Mouse (Mus musculus): Measurements from ENCODE around the gene Ccdc86.

Ccdc86 gene

DNA sequence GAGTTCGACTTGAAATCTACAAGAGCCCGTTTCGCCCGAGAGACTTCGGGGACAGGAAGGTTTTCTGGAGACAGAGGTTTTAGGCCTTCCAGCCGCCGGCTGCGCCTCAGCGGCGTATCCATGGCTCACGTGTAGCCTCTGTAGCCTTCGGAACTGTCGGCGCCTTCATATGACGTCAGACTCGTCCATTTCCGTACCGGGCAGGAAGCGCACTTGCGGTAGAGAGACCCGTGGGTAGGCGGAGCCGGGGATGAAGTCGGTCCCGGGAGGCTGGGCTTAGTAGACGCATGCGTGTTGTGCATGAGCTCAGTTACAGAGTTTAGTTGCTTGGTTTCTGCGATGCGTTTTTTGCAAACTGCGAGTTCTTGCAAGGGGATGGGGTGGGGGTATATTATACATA, at the start of gene Ccdc86:
Gene Ccdc86 (minus strand): TSS at position 155 of the 400 bp plus-strand sequence.
- in situ Hi-C loops (cut with MboI, MseI) = no loop called here

DNA sequence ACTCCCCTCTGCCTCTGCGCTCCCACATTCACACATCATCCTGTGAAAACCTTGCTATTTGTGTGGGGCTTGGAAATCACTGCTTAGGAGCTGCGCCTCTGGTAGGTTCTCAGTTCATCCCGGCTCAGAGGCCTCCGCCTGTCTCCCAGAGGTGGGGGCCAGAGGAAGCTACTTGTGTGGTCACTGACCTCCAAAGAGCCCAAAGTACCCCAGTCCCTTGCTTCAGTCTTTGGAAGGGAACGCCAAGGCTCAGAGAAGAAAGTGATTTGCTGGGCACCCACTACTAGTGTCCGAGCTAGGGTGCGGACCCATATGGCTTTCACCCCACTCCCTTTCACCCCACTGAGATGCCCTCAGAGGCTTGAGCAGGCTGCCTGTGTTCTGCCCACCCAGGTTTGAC, 44.1 kb upstream of the Ccdc86 start, which contains the start of gene Ms4a15:
Gene Ms4a15 (minus strand): TSS at position 101 of the 400 bp plus-strand sequence.
- in situ Hi-C loops (cut with MboI, MseI) = no loop called here

DNA sequence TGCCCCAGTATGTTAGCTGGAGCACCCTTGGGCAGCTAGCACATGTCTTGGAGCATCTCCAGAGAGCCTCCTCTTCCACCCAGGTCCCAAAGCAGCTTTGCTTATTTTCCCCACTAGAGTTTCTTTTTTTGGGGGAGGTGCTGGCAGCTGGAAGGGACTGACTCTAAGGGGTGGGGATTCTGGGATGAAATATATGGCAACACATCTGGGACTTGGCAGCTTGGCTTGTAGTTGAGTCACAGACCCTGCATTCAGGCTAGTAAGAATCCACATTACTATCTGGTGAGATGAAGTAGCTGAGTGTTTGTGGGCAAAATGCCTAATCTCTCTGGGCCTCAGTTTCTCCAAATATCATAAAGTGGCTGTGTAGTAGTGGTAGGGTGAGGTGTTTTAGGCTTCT, 42.8 kb upstream of the Ccdc86 start:
- in situ Hi-C loops (cut with MboI, MseI) = no loop called here

DNA sequence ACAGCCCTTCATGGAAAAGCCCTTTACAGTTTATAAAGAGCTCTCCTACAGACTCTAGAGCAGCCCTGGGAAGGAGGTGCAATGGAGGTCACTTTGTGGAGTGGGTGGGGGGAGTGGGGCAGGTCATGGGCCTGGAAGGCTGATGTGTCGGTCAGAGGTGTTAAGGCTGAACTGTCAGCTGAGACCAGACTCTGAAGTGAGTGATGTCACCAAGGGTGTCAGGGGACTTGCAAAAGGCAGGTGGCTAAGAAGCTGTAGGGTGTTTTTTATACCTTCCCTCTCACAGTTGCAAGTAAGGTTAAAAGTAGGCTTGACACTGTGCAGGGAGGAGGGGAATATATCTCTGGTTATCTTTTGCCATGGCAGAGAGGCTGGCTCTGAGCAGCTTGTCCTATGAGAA, 41.7 kb upstream of the Ccdc86 start:
- in situ Hi-C loops (cut with MboI, MseI) = no loop called here

DNA sequence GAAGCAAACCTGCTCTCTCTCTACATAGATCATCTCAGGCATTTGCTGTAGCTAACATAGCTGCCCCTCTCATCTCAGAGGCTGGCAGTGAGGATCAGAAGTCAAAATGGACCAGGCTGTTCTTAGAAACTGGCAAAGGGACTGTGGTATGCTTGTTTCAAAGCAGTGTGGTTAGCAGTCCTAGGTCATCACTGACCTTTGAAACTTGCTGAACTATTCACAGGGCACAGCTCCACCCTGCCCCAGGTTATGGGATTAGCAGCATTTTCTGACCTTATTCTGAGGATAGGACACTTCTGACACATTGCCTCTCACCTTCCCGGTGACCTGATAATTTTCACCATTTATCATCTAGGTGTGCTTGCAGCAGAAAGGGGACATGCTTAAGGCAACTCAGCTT, 39.5 kb upstream of the Ccdc86 start:
- in situ Hi-C loops (cut with MboI, MseI) = no loop called here

DNA sequence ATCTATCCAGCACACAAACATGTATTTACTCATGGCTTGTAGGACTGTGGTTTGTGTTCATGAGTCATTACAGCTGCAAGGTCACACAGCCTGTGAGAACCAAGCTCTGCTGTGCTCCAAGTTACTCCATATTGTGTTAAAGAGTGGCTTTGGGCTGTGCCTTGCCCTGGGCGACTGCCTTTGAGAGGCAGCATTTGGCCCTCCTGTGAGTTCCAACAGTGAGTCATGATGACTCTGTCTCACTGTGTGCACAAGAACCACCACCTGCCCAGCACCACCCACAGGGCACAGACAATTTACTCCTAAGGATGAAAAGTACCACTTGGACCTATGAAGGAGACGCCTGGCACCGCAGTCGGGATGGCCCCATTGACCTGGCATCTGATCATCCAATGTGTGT, 36.8 kb upstream of the Ccdc86 start:
- in situ Hi-C loops (cut with MboI, MseI) = no loop called here

DNA sequence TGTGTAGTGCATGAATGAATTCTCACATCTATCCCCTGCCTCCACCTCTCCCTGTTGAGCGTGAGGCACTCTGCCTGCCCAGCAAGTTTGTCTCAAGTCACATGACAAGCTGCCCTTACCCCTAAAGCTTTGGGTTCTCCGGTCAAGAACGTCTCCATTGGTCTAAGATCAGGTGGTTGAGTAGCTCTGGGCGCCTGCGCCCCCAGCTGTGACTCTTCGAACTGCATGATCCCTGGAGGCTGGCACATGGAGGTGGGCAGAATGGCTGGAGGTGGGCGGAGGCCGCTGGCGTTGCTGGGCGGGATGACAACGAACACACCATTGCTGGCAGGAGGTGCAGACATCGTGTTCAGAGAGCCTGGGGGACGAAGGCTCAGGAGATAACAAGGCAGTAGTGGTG, 35.5 kb upstream of the Ccdc86 start:
- in situ Hi-C loops (cut with MboI, MseI) = no loop called here

DNA sequence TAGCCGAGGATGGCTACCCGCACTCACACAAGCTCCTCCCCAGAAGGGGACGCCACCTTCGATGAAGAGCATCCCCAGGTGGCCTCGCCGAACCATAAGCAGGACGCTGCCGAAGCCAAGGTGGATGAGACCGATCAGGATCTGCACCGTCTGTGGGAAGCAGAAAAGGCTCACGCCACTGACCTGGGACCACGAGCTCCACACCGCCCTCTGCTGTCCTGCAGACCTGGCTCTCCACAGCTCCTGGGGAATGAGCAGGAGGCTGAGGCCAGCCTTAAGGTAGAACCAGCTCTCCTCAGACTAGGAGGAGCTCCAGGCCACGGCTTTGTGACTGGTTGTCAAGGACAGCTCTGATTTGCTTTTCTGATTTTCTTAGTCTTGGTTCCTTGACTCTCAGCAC, 34.1 kb upstream of the Ccdc86 start:
- in situ Hi-C loops (cut with MboI, MseI) = no loop called here

DNA sequence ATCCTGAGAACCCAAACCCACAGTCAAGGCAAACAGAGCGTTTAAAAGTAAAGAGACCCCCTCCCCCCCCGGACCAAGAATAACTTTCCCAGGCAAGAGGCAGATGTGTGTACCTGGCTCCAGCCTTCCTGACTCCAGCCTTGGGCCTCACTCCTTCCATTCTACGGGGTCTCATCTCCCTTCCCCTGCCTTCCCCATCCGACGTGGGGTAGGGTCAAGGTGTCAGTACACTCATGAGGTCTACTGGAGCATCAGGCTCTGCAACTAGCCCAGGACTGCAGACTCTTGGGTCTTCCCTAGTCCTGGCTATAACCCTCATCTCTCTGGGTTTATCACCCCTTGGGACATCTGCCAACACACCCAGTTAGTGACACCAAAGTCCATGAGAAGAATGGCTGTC, 31.1 kb upstream of the Ccdc86 start:
- in situ Hi-C loops (cut with MboI, MseI) = no loop called here

DNA sequence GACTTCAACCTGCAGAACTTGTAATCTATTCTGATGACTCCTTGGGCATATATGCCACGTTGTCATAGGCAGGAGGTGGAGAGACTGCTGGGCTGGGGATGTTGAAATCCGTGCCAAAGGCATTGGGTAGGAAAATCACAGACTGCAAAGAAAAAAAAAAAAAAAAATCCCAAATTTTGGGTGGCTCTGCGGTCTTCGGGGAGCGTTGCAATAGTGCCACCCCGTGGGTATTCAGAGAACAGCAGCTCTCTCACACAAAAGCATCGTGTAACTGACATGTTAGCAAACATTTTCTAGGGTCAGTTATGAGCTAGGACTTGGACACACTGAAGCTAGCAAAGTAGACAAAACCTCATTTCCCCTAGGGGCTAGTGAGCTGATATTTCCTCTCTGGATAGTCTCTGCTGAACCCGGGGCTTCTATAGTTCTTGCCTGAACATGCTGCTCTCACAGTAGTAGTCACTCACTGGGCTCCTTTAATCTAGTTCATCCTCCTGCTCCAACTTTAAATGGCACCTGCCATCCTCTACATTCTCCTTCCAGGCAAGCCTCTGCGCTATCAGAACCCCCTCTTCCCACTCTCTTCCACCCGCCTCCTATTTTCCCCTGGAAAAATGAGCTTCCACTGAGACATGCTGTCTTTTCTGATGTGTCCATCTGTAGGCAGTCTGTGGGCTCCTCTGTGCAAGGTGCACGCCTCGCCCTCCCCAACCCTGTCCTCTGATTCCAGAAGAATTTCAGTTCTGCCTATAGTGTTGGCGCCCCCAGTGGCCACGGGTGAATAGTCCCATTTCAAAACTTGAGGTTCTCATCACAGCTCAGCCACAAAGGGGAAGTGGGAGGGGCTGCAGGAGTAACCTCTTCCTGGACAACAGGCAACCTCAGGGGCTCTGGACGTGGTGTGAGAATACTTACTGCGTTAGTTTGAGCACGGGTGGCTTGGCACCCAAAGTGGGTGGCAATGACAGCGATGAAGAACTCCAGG, 30.4 kb upstream of the Ccdc86 start:
- in situ Hi-C loops (cut with MboI, MseI) = no loop called here

DNA sequence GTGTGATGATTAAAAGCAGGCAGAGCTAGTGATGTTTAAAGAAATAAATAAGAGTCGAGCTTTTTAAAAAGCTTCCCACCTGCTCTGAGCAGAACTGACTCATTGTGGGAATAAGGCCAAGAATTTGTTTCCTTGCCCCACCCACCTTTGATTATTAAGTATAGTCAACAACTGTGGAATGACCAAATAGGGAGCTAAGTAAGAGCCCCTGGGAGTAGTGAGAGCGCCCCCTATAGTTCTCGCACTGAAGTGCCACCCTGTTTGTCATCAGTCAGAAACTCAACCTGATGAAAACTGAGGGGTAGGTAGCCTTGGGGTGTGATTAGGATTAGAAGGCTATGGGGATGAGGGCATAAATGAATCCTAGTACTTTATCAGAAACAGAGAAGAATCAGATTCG, 27.3 kb upstream of the Ccdc86 start:
- in situ Hi-C loops (cut with MboI, MseI) = no loop called here

DNA sequence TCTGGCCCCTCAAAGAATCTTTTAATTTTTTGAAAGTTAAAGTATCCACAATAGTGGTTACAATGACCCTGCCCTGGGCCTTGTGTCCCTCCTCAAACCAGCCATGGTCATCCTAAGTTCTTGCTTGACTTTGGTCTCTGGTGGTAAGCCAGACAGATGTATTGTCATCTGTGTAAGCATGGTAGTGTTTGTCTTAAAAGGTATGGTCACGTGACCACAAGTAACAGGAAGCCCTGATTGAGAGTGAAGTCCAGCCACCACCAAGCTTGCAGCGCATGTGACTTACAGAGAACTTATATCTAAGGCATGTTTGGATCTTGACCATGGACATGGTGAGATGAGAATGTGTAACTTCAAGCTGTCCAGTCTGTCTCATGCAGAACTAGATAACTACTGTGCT, 26.1 kb upstream of the Ccdc86 start:
- in situ Hi-C loops (cut with MboI, MseI) = no loop called here

DNA sequence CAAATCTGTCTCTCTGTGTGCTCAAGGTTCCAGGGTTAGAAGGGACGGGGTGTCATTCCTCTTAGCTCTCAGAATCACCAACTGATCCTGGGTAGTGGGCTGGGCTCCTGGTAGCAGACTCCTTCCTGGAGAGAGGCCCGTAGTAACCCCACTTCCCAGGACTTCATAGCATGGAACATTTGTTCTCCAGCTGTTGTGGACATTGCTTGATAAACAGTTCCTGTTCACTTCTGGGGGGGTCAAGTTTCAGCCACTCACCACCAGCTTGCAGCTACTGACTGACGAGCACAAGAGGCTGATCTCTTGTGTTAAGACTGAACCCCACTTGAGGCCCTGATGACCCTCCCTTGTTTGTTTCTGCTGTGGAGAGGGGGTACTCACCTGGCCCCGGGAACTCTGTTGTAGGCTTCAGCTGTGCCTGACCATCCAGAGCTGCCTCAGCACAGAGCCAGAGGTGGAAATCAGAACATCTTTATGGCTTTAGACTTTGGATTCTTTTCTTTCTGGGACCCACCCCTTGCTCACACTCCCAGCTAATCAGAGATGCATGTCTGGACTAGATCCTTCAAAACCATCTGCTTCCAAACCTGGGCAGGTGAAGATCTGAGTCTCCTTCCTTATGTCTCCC, 25.3 kb upstream of the Ccdc86 start, which contains the start of gene Ms4a10:
Gene Ms4a10 (minus strand): TSS at position 433 of the 628 bp plus-strand sequence.
- in situ Hi-C loops (cut with MboI, MseI) = no loop called here

DNA sequence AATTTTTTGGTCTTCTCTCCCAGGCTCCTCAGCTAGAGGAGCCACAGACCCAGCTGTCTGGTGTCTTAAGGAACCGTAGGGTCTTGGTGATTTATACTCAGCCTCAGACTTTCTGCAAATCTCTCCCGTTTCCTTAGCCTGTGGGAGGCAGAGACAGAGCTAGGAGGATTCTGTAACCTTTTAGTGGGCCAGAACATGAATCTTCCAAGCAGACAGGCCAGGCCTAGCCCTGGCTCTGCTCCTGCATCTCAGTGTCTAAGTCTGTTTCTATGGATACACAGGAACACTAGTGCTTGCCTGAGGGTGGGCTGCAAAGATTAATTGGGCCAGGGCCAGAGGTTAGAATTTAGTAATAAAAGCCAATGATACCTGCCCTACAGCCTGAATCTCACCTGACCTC, 24.1 kb upstream of the Ccdc86 start:
- in situ Hi-C loops (cut with MboI, MseI) = no loop called here

DNA sequence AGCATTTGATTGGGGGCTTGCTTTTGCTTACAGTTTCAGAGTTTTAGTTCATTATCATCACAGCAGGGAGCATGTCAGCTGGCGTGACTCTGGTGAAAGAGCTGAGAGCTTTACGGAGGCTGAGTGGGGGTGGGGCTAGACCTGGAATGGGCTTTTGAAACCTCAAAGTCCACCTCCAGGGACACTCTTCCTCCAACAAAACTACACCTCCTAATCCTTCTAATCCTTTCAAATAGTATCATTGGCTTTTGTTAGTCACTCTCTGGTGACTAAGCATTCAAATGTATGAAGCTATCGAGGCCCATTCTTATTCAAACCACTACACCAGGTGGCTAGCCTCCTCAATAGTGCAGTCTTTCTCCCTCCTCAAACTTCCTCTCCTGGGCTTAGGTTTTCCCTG, 23.6 kb upstream of the Ccdc86 start:
- in situ Hi-C loops (cut with MboI, MseI) = no loop called here

DNA sequence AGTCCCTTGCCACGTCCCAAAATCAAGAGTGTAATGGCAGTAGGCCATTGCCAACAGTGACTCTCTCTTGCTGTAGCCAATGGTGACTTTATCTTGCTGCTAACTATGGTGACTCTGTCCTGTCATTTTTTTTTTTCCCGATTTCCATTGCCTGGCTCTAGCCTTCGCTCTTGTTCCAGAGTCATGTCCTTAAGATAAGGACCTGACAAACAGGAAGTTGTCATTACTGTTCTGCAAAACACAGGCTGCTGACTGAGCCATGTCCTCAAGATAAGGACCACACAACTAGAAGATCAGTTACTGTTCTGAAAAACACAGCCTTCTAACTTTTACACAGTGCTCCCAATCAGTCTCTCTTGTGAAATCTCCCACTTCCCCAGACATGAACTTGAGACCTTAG, 21.4 kb upstream of the Ccdc86 start:
- in situ Hi-C loops (cut with MboI, MseI) = no loop called here

DNA sequence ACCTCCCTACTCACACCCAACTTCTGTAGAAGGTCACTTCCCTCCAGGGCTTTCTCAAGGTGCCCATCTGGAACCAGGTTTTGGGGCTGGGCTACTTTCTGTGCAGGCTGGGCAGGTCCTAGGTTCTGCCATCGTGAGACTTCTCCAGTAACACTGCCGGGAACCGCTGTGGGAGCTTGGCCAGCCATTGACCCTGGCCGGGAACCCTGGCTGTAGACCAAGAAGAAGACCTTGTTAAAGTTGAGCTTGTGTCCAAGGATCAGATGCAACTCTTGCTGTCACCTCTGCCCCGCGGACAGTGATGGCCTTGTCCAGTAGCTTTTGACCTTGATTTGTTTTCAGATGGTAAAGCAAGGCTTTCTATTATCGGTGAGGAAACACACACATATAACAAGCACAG, 19.5 kb upstream of the Ccdc86 start:
- in situ Hi-C loops (cut with MboI, MseI) = loop anchor here (10.0 kb wide), 1 partner anchor 54 kb away; no protein-coding TSS in a partner anchor

DNA sequence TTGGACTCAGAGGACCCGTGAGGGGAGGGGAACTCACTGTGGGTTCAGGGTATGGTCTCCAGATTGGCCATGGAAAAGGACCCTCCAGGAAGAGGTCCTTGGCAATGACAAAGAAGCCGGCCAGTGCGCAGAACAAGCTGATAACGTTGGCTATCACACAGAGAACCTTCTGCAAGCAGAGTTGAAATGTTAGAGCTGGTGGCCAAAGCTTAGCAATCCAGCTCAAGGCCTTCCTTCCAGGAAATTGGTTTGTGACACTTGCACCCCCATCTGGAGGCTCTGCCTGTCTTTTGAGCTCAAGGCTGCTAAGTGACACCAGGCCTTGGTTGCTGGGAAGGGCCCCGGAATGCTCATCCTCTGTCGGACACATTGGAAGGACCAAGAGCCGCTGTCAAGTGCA, 16.7 kb upstream of the Ccdc86 start:
- in situ Hi-C loops (cut with MboI, MseI) = loop anchor here (10.0 kb wide), 1 partner anchor 51 kb away; no protein-coding TSS in a partner anchor

DNA sequence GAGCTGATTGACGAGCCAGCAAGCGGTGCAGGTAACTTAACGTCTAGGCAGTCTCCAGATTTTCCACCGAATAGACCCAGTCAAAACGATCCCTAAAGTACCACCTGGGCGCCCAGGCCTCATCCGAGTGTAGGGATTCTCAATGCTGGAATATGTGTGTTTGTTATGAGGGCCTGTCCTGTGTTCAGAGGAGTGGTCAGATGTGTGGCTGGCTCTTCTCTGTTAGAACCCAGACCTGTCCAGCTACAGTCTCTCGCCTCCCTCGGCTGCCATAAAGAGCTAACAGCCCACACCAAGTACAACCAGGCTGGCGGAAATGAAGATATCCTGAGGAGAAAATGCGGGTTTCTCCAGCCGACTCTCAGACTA, 10.9 kb upstream of the Ccdc86 start:
- in situ Hi-C loops (cut with MboI, MseI) = loop anchor here (5.0 to 10.0 kb wide), 2 partner anchors 45 to 298 kb away; no protein-coding TSS in a partner anchor

DNA sequence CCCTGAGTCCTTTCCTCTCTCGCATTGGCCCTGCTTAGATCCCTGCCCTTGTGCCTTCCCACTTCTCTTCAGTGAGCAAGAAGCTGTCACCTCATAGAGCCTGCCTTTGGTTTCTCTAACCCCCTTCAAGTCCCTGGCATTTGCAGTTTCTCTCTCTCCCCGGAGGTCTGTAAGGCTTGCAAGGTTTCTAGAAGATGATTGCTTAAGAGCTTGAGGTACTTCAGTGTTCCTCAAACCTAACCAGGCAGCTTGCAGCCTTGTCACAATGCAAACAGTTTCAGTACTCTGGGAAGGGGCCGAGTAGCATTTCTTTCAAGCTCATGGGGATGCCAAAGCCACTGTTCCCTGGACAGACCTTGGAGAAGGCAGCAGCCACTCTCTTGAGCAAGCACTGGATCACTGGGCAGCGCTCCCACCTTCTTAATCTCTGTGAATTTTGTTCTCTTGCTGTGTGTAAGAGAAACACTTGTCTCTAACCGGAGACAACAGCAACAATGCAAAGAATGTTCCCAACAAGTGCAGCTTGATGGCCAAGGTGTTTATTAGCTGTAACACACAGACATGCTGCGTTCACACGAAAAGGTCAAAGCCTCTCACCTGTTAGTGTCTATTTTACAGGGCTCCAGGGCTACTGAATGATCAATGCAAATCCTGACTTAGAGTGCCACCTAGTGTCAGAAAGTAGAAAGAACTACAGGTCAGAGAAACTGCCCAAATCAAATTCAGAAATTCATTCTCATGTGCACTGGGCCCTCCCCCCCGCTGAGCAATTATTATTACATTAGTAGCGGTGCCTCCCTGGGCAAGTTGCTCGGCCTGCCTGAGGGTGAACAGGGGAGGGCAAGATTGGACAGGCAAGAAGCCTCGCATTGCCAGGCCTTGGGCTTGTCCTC, 10.3 kb upstream of the Ccdc86 start:
- in situ Hi-C loops (cut with MboI, MseI) = no loop called here

DNA sequence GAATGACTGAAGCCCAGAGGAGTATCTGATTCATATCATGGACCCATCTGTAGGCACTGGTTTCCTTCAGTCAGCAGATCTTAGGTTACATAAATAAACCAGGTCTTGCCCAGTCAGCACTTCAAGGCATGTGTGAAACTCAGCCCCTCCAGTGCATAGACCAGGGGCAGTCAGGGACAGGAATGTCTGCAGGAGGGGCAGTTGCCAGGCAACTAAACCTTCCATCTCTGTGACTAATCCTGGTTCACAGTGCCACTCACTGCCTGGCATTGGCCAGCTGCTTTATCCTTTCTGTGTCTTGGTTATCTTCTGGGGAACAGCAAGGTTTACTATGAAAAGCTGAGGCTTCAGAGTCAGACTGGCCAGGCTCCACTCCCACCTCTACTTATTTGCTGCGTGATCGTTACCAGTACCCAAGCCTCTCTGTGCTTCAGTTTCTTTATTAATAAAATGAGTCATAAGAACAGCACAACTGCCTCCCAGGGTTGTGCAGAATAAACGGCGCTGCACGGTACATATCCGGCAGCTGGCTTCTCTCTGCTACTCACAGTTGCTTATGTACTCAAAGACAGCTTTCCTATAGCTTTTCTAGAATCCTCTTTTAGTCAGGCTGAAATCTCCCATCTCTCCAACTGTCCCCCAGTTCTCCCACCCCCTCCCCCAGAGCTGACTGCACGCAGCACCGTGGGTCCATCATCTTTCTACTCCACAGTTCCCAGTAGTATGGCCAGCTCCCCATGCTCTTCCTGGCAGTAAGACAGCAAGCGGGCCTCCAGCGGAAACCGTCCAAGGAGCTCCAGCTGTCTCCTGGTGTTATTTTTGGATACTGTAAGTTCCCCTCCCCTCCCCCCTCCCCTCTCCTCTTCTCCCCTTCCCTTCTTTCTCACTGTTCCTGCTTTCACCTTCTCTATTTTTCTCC, 3.2 kb upstream of the Ccdc86 start:
- in situ Hi-C loops (cut with MboI, MseI) = no loop called here

Data from T-helper 1 cell (primary cell).